8 mouse cellular contexts compared by ENCODE assay signal in genomic region chr10:81384605-81384982, GRCm38 (mm10). TPM values are rescaled to one million over a fixed set of nuclear protein-coding genes. Genes with fewer than 3 reads are reported as not detected.
DNase-seq lines count a peak whose midpoint lies in the region; ATAC-seq and TF ChIP-seq lines count a peak whose summit lies in the region.

No protein-coding gene starts in this region.

- H3K4me1 ChIP-seq in heart, embryonic 15.5 days (replicated peaks) = peaks cover 29% of the 10 kb centered on the region
- peaks cover 80% of the 10 kb centered on the region for H3K4me1 ChIP-seq in G1E (ENCODE audit: insufficient read depth, low read depth, low read length)
- H3K4me1 ChIP-seq in hindbrain, embryonic 10.5 days (replicated peaks) = peaks cover 28% of the 10 kb centered on the region

- TF ChIP-seq CTCF in G1E (IDR thresholded peaks at IDR 0.05; ENCODE audit: low read depth, low read length) = no peak

- H3K9ac ChIP-seq in heart, embryonic 15.5 days = peak overlapping the region; percentile 86

- peak; percentile 34; the same call in 1 of the 2 replicates for ATAC-seq in heart, embryonic 15.5 days (replicated peaks; ENCODE audit: insufficient number of reproducible peaks, insufficient read depth, low FRiP score, low read depth)
- no peak for ATAC-seq in G1E (ENCODE audit: extremely low read depth, insufficient number of reproducible peaks, low FRiP score, poor library complexity, severe bottlenecking)
- ATAC-seq in megakaryocyte progenitor cell, adult 5-6 weeks (replicated peaks; ENCODE audit: poor library complexity) = peak; percentile 3; the same call in 1 of the 2 replicates

- H3K27ac ChIP-seq in heart, embryonic 15.5 days = peak overlapping the region; percentile 86
- peak overlapping the region; percentile 91 for H3K27ac ChIP-seq in hindbrain, embryonic 10.5 days

- DNase-seq in heart, postnatal 4 days = no peak
- no peak for DNase-seq in G1E (ENCODE audit: low spot score)
- no peak for DNase-seq in hindbrain, embryonic 10.5 days (ENCODE audit: low spot score)
- no peak for DNase-seq in embryo, embryonic 11 days
- no peak for DNase-seq in right cerebral cortex, adult 2 months (ENCODE audit: low spot score in 2 of 2)
- no peak for DNase-seq in adrenal gland, postnatal 10 days

- WGBS in heart, embryonic 15.5 days = 0% methylated on average over 19 of the region's 19 CpGs
- under 1% methylated on average over 19 of the region's 19 CpGs for WGBS in hindbrain, embryonic 10.5 days

- peak overlapping the region; percentile 87 for H3K4me2 ChIP-seq in heart, embryonic 15.5 days

- H3K27me3 ChIP-seq in heart, embryonic 15.5 days = no peaks in the 10 kb centered on the region
- no peaks in the 10 kb centered on the region for H3K27me3 ChIP-seq in G1E (ENCODE audit: insufficient read depth, low read length)
- H3K27me3 ChIP-seq in hindbrain, embryonic 10.5 days (ENCODE audit: insufficient read depth, poor library complexity, severe bottlenecking) = no peaks in the 10 kb centered on the region

- H3K4me3 ChIP-seq in heart, embryonic 15.5 days = peak overlapping the region; percentile 95
- H3K4me3 ChIP-seq in G1E (ENCODE audit: low read depth, low read length) = peak overlapping the region; percentile 97
- H3K4me3 ChIP-seq in hindbrain, embryonic 10.5 days = peak overlapping the region; percentile 98

- no peaks in the 10 kb centered on the region for H3K9me3 ChIP-seq in heart, embryonic 15.5 days (replicated peaks)
- H3K9me3 ChIP-seq in G1E (replicated peaks) = no peaks in the 10 kb centered on the region
- H3K9me3 ChIP-seq in hindbrain, embryonic 10.5 days = no peaks in the 10 kb centered on the region

- peaks cover 28% of the 10 kb centered on the region for H3K36me3 ChIP-seq in heart, embryonic 15.5 days
- peaks cover 44% of the 10 kb centered on the region for H3K36me3 ChIP-seq in G1E (replicated peaks)
- peaks cover 38% of the 10 kb centered on the region for H3K36me3 ChIP-seq in hindbrain, embryonic 10.5 days

RNA-seq across cellular contexts. Expression of gene Gm48551, which starts 0.3 kb away (rescaled TPM):
- 2.2 and 2.3 TPM in 2 replicates for polyA plus RNA-seq in heart, embryonic 15.5 days (2015; fragmentation: Nextera tagmentation; extraction: Ambion mirVana)
- under 1 TPM; 0.55 to 0.70 TPM for total RNA-seq in heart, postnatal 4 days (2021)
- total RNA-seq in G1E (2014; fragmentation: Nextera tagmentation) (1.1 TPM in 1 of 2 replicates, not detected in the other), G1E (2017) (2.6 and 4.1 TPM in 2 replicates)
- 0.72 and 1.3 TPM in 2 replicates for polyA plus RNA-seq in G1E (2012)
- polyA plus RNA-seq in hindbrain, embryonic 10.5 days (2016; fragmentation: Nextera tagmentation; extraction: Ambion mirVana) = 4.0 and 4.8 TPM in 2 replicates
- total RNA-seq in megakaryocyte progenitor cell, adult 5-6 weeks (2015) = 2.6 and 3.0 TPM in 2 replicates
- total RNA-seq in megakaryocyte progenitor cell, adult 5-6 weeks (2017) = 0.62 and 1.7 TPM in 2 replicates
- 1 to 10 TPM; 1.1 to 1.6 TPM for total RNA-seq in adrenal gland, postnatal 10 days (2021)

RNA-seq across cellular contexts. Expression of gene Dohh, which starts 0.4 kb away (rescaled TPM):
- 65.2 and 79.9 TPM in 2 replicates for polyA plus RNA-seq in heart, embryonic 15.5 days (2015; fragmentation: Nextera tagmentation; extraction: Ambion mirVana)
- 10 to 100 TPM; 52.9 to 55.9 TPM for total RNA-seq in heart, postnatal 4 days (2021)
- total RNA-seq in G1E (2014; fragmentation: Nextera tagmentation) (9.6 and 11.9 TPM in 2 replicates), G1E (2017) (60.4 and 69.7 TPM in 2 replicates)
- polyA plus RNA-seq in G1E (2012) = 186 and 220 TPM in 2 replicates
- polyA plus RNA-seq in hindbrain, embryonic 10.5 days (2016; fragmentation: Nextera tagmentation; extraction: Ambion mirVana) = 95.8 and 98.2 TPM in 2 replicates
- total RNA-seq in megakaryocyte progenitor cell, adult 5-6 weeks (2015) = 9.3 and 13.7 TPM in 2 replicates
- 36.5 and 52.5 TPM in 2 replicates for total RNA-seq in megakaryocyte progenitor cell, adult 5-6 weeks (2017)
- total RNA-seq in adrenal gland, postnatal 10 days (2021) = 10 to 100 TPM; 52.8 to 54.2 TPM

RNA-seq across cellular contexts. Expression of gene Gm48552, which starts 4.2 kb away (rescaled TPM):
- polyA plus RNA-seq in heart, embryonic 15.5 days (2015; fragmentation: Nextera tagmentation; extraction: Ambion mirVana) = 0.84 and 0.91 TPM in 2 replicates
- under 1 TPM; 0.72 to 0.98 TPM for total RNA-seq in heart, postnatal 4 days (2021)
- total RNA-seq in G1E (2014; fragmentation: Nextera tagmentation) = 1.2 and 3.1 TPM in 2 replicates
- 0.38 and 0.93 TPM in 2 replicates for total RNA-seq in G1E (2017)
- polyA plus RNA-seq in G1E (2012) = 7.2 and 7.4 TPM in 2 replicates
- 1.0 and 2.5 TPM in 2 replicates for polyA plus RNA-seq in hindbrain, embryonic 10.5 days (2016; fragmentation: Nextera tagmentation; extraction: Ambion mirVana)
- total RNA-seq in megakaryocyte progenitor cell, adult 5-6 weeks (2015) = not detected in 2 replicates
- 0.46 TPM in 1 of 2 replicates, not detected in the other for total RNA-seq in megakaryocyte progenitor cell, adult 5-6 weeks (2017)
- 1 to 10 TPM in 1 of 2 experiments, under 1 TPM in 1; 0.45 to 1.9 TPM for total RNA-seq in adrenal gland, postnatal 10 days (2021)

RNA-seq across cellular contexts. Expression of gene Fzr1, which starts 6.3 kb away (rescaled TPM):
- polyA plus RNA-seq in heart, embryonic 15.5 days (2015; fragmentation: Nextera tagmentation; extraction: Ambion mirVana) = 66.5 and 84.1 TPM in 2 replicates
- total RNA-seq in heart, postnatal 4 days (2021) = 10 to 100 TPM; 55.4 to 56.8 TPM
- total RNA-seq in G1E (2014; fragmentation: Nextera tagmentation) (29.7 and 65.2 TPM in 2 replicates), G1E (2017) (15.8 and 22.8 TPM in 2 replicates)
- polyA plus RNA-seq in G1E (2012) = 88.9 and 96.2 TPM in 2 replicates
- 138 and 143 TPM in 2 replicates for polyA plus RNA-seq in hindbrain, embryonic 10.5 days (2016; fragmentation: Nextera tagmentation; extraction: Ambion mirVana)
- 17.1 and 21.7 TPM in 2 replicates for total RNA-seq in megakaryocyte progenitor cell, adult 5-6 weeks (2015)
- 17.3 and 17.8 TPM in 2 replicates for total RNA-seq in megakaryocyte progenitor cell, adult 5-6 weeks (2017)
- 10 to 100 TPM; 42.1 to 51.7 TPM for total RNA-seq in adrenal gland, postnatal 10 days (2021)

RNA-seq across cellular contexts. Expression of gene Smim24, which starts 8.3 kb away (rescaled TPM):
- 3.9 and 4.1 TPM in 2 replicates for polyA plus RNA-seq in heart, embryonic 15.5 days (2015; fragmentation: Nextera tagmentation; extraction: Ambion mirVana)
- total RNA-seq in heart, postnatal 4 days (2021) = 1 to 10 TPM; 1.9 to 2.4 TPM
- total RNA-seq in G1E (2014; fragmentation: Nextera tagmentation) (6.5 and 13.8 TPM in 2 replicates), G1E (2017) (1.9 and 3.5 TPM in 2 replicates)
- polyA plus RNA-seq in G1E (2012) = 1.6 and 1.8 TPM in 2 replicates
- polyA plus RNA-seq in hindbrain, embryonic 10.5 days (2016; fragmentation: Nextera tagmentation; extraction: Ambion mirVana) = 2.7 and 3.0 TPM in 2 replicates
- 31.0 and 31.4 TPM in 2 replicates for total RNA-seq in megakaryocyte progenitor cell, adult 5-6 weeks (2015)
- total RNA-seq in megakaryocyte progenitor cell, adult 5-6 weeks (2017) = 7.5 and 17.1 TPM in 2 replicates
- 1 to 10 TPM; 1.2 to 1.6 TPM for total RNA-seq in adrenal gland, postnatal 10 days (2021)
